Mouse (Mus musculus): ENCODE data around the gene Abcc2.
A peak's percentile ranks its signal among the peaks of the same experiment; 100 is the strongest.

The Abcc2 gene

GRCm38 (mm10) chr19:43781980-43782379, at the start of gene Abcc2:
Abcc2 (plus strand) TSS chr19:43782192.
- no peak for DNase-seq (ENCODE audit: low read depth, low spot score)

DNA sequence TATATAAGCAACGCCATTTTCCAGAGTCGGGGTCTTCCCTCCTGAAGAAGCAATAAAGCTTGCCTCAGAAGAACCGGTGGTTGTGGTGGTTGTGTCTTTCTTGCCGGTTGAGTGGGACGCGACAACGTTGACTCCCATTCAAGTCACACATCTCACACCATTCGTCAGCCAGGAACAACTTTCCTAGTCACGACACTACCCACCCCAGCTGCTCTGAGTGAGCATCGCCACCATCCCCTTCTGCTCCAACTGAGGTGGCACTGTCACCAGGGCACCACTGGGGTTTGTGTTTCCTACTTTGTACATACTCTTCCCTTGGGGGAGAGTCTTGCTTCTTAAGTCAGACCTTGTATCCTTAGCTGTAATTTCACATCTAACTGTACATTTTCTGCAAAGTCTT, 43.6 kb upstream of the Abcc2 start:
- DNase-seq (ENCODE audit: low read depth, low spot score): no peak

- DNase-seq (ENCODE audit: low read depth, low spot score): no peak
Measured at GRCm38 (mm10) chr19:43743401-43743800, 38.6 kb upstream of the Abcc2 start.

GRCm38 (mm10) chr19:43745740-43746139, 36.3 kb upstream of the Abcc2 start:
- no peak for DNase-seq (ENCODE audit: low read depth, low spot score)

- no peak for DNase-seq (ENCODE audit: low read depth, low spot score)
Measured at GRCm38 (mm10) chr19:43747877-43748276, 34.1 kb upstream of the Abcc2 start.

DNA sequence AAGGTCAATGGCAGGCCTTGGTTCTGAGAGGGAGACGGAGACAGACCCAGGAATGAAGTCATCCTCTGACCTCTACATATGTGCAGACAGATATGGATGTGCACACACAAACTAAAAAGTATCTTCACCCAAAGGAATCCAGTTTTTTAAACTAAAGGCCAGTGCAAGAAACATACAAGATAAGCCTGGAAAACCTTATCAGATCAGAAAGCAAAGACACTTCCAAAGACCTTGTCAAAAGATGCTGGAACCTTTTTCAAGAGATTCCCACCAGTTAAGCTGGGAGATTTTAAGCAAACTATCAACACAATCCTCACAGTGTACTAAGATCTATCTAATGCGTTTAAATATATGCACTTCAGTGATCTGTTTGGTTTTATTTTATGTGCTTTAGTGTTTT, 32.0 kb upstream of the Abcc2 start:
- DNase-seq (ENCODE audit: low read depth, low spot score): no peak

- DNase-seq (ENCODE audit: low read depth, low spot score): peak; percentile 98
Measured at GRCm38 (mm10) chr19:43752489-43753225, 29.3 kb upstream of the Abcc2 start, which contains the start of the genes Cutc and Cox15. Cutc (plus strand) TSS chr19:43752996. Cox15 (minus strand) TSS chr19:43753000.

DNA sequence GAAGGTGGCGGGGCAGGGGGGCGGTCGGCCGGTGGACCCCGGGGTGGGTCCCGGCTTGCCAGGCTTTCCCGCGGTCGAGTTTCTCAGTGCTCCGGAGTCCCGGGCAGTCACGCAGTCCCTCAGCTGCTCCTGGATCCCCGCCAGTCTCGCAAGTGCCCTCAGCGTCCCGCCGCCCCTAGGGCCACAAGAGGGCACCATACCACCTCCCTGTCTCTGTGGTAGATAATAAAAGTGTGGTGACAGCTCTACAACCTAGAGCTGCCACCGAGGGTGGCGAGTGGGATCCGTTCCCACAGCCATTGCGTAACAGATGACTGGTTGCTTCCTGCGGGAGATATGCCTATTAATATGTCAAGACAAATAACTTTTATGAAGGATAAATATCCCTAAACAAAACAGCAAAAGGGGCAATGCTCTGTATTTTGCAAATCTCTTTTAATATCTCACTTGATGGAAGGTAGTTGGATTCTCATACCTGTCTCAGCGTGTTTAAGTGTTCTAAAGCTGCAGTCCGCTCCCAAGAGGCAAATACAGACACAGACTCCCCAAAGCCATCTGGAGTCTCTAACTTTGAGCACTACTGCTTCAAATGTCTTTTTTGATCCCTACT, 28.7 kb upstream of the Abcc2 start:
- DNase-seq (ENCODE audit: low read depth, low spot score): peak; percentile 80

DNA sequence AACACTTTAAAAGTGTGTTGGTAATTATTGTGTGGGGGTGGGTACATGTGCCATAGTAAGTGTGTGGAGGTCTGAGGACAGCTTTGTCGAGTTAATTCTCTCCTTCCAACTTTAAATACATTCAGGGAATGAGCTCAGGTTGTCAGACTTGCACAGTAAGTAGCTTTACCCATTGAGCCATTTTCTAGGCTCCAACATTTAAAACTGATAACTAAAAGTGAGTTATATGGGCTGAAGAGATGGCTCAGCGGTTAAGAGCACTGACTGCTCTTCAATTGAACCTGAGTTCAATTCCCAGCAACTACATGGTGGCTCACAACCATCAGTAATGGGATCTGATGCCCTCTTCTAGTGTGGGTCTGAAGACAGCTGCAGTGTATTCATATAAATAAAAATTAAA, 27.8 kb upstream of the Abcc2 start:
- DNase-seq (ENCODE audit: low read depth, low spot score): no peak

DNA sequence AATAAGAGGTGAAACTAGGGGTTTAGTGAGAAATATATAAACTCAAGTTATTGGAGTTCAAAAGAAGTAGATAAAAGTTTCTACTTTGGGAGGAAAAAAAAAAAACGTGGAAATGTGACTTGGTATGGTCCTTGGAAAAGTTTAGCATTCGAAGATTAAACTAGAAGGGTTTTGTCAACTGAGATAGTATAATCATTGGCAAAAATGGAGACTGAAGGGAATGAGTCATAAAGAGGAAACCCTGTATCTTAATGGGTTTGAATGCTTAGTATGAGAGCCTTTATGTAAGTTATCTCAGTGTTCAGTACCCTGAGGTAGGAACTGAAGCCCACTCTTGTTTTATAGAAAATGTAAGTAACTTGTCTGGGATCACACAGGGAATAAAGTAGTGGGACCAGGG, 27.1 kb upstream of the Abcc2 start:
- DNase-seq (ENCODE audit: low read depth, low spot score): no peak

GRCm38 (mm10) chr19:43760504-43760903, 21.5 kb upstream of the Abcc2 start:
- peak; percentile 76 for DNase-seq (ENCODE audit: low read depth, low spot score)

DNA sequence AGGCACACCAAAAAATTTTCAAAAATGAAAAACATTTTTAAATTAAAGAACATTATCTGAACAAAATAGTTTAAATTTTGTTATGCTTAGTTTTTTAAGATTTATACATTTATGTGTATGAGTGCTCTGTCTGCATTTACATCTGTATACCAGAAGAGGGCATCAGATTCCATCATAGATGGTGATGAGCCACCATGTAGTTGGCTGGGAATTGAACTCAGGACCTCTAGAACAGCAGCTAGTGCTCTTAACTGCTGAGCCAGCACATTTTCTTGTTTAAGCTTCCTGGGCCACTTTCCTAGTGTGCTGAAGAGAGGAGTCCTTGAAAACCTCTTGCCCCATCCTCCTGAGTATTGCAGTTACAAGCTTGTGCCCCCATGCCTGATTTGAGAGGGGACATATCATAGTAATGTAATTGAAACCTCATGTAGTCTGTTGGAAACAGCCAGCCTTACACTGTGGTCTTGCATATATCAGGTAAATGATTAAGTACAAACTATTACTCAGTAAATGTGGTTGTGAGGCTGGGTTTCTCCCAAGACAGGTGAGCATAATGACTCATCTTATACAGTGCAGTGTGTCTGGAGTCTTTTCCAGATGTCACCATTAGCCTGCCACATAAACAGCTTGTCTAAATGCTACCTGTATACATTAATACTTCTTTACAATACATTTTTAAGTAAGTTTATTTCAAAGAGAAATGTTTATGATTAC, 20.3 kb upstream of the Abcc2 start:
- no peak for DNase-seq (ENCODE audit: low read depth, low spot score)

GRCm38 (mm10) chr19:43762410-43762809, 19.6 kb upstream of the Abcc2 start:
- no peak for DNase-seq (ENCODE audit: low read depth, low spot score)

DNA sequence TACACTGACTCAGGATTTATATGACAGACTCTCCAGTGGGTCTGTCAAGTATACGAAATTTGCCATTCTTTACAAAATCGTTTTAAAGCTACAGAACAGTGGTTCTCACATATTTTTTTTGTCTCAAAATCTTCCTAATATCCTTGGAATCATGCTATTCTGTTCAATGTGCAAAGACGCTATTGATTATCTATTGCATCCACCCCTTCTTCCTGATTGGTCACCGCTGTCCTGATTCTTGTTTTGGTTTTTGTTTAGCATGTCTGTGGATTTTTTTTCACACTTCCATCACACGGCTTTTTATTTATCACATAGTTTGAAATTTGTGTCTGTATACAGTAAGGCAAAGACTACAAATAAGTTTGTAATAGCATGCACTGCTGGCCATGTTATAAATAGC, 15.5 kb upstream of the Abcc2 start:
- DNase-seq (ENCODE audit: low read depth, low spot score): no peak

DNA sequence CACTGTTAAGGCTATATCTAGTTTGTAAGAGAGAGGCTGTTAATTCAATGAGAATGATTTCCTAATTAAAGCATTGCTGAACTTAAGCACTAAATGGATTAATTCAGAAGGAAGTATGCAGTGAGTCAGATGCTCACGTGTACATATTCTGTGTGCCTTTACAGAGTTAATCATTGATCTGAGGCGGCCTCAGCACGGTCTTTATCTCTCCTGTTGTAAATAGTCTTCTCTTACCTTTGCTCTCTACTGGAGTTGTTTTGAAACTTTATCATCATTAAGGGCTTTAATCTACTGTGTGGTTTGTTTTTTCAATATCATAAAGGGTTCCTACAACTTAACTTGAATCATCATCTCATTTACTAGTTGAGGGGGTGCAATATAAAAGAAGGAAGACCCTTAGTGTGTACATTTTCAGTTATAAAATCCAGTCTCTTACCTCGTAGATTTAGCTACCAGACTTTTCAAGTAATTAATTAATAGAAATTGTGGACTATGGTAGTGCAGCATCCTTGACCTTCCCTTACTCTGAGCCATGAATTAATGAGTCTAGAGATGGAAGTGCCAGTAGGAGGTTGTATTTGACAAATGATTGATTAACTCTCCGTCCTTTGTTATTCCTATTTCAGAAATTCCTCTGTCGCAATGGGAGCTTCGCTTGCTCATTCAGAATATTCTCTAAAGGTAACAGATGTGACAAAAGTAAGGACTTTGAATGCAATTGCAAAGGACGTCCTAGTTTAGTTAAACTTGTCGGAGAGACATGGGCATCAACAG, 14.3 kb upstream of the Abcc2 start:
- no peak for DNase-seq (ENCODE audit: low read depth, low spot score)

GRCm38 (mm10) chr19:43769366-43769960, 12.5 kb upstream of the Abcc2 start:
- DNase-seq (ENCODE audit: low read depth, low spot score): no peak

- DNase-seq (ENCODE audit: low read depth, low spot score): no peak
Measured at GRCm38 (mm10) chr19:43770584-43770983, 11.4 kb upstream of the Abcc2 start.

DNA sequence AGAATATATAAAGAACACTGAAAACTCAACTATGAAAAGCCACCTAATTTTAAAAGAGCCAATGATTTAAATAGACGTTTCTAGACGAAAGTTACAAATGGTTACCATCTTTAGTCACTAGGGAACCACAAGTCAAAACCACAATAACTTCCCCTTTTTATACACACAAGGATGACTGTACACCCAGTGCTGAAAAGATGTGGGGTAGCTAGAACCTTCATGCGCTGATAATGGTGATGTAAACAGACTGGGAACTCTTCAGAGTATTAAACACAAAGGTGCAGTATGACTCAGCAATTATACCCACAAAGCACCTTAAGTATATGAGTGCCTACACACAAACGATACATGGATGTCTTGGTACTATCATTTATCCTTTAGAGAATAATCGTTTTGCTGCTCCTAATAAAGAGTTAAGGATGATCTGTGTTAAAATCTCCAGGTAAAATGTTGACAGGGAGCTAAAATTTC, 10.5 kb upstream of the Abcc2 start:
- no peak for DNase-seq (ENCODE audit: low read depth, low spot score)

DNA sequence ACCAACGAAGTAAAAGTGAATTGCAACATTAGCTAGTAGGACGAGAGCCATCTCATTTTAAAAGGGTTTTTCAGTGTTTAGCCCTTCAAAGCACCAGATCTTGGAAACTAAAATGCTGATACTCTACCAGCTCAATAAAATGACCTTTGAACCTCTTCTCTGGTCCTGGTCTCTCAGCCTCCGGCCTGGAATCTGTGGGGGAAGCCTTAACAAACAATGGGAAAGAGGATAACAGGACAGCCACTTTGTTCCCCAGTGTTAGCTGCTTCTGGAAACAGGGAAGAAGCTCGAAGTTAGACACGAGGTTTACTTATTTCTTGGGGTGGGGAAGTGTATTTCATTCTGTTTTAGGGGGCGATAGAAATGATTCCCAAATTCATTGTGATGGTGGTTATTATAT, 9.7 kb upstream of the Abcc2 start:
- no peak for DNase-seq (ENCODE audit: low read depth, low spot score)

DNA sequence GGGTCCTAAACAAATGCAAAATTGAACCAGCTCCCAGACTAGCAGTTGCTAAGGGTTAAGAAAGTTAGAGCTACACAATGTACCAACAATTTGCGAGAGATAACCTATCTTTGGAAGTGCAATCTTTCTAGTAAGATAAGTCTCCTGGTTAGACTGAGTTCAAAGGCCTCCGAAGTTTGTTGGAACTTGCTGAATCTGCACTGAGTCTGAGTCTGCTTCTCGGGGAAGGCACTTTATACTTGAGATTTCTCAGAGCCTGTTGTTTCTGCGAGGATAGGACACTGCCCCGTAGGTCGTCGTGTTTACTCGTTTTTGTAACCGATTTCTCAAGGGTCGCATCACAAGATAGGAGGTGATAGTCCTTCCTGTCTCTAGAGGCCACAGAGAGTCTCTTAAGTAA, 6.6 kb upstream of the Abcc2 start:
- DNase-seq (ENCODE audit: low read depth, low spot score): no peak

DNA sequence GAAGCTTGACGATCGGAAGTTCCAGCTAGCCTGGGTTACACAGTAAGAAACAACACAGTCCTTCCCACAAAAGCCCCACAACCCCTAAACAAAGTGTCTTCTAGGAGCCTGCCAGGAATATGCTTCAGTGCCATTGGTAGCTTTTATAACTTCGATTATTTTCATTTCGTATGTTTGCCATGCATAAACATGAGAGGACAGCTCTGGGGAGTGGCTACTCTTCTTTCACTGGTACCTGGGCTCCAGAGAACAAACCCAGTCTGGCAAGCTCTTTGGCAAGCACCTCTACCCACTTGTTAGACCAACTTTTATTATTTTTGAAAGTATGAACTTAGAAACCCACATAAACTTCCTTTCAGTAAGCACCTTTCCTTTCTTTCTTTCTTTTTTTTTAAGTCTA, 5.4 kb upstream of the Abcc2 start:
- DNase-seq (ENCODE audit: low read depth, low spot score): no peak
